Mouse (Mus musculus) heart, embryonic 11.5 days (tissue): ENCODE results near the gene Atp6v1d. TPM values are rescaled to one million over a fixed set of nuclear protein-coding genes. Genes with fewer than 3 reads are reported as not detected.

Experiments used
- ATAC-seq: fragments of 200-750 bp; cut with Nextera tagmentation; replicated peaks from 2 replicates; pipeline ENCODE4 v1.8.0; 2017; ENCODE audit warnings: moderate library complexity; ENCODE audit not compliant: insufficient number of reproducible peaks, low FRiP score, low TSS enrichment
- H3K27ac ChIP-seq: fragments of 300-500 bp; sonication (generic); 2 replicates; pipeline ENCODE4 v1.5.1; 2014; ENCODE audit warnings: mild to moderate bottlenecking, low read depth, low read length
- H3K27me3 ChIP-seq: fragments of 300-500 bp; sonication (generic); 2 replicates; pipeline ENCODE4 v1.6.1; 2014; ENCODE audit warnings: mild to moderate bottlenecking, low read length, mixed read lengths; ENCODE audit not compliant: control insufficient read depth, insufficient read depth
- H3K36me3 ChIP-seq: fragments of 300-500 bp; sonication (generic); 2 replicates; pipeline ENCODE4 v1.6.1; 2014; ENCODE audit warnings: mild to moderate bottlenecking, low read length, moderate library complexity, mixed read lengths; ENCODE audit not compliant: control insufficient read depth, insufficient read depth
- H3K4me1 ChIP-seq: fragments of 300-500 bp; sonication (generic); 2 replicates; pipeline ENCODE4 v1.6.1; 2014; ENCODE audit warnings: low read length; ENCODE audit not compliant: control insufficient read depth, insufficient read depth
- H3K4me2 ChIP-seq: fragments of 300-500 bp; sonication (generic); 2 replicates; pipeline ENCODE4 v1.6.1; 2014; ENCODE audit warnings: mild to moderate bottlenecking, moderate library complexity
- H3K4me3 ChIP-seq: fragments of 300-500 bp; sonication (generic); 2 replicates; pipeline ENCODE4 v1.5.1; 2014; ENCODE audit warnings: low read depth, low read length
- H3K9ac ChIP-seq: fragments of 300-500 bp; sonication (generic); 2 replicates; pipeline ENCODE4 v1.6.1; 2014; ENCODE audit warnings: mild to moderate bottlenecking, low read depth, low read length, moderate library complexity
- H3K9me3 ChIP-seq: fragments of 300-500 bp; sonication (generic); replicated peaks from 2 replicates; pipeline ENCODE4 v1.6.1; 2016; ENCODE audit warnings: low read length; ENCODE audit not compliant: control insufficient read depth
- WGBS: fragments of 180-500 bp; shearing (Covaris S2); extraction: QIAGEN DNeasy Blood & Tissue Kit; methylation state at CpG from one replicate; pipeline ENCODE4 v1.1.7; 2014; ENCODE audit not compliant: insufficient replicate concordance; 5-methylcytosine and 5-hydroxymethylcytosine counted together
- polyA plus RNA-seq: library from polyadenylated mRNA; unstranded; fragments of >200 nt; fragmentation: Nextera tagmentation; extraction: Ambion mirVana; gene quantifications from 2 replicates; pipeline ENCODE4 v1.2.1, GENCODE M21; 2014

Gene Atp6v1d
- polyA plus RNA-seq, 1 experiment from 2014 or later, result 94.7 TPM

GRCm38 (mm10) chr12:78891149-78891548 is 29.7 kb upstream of the Atp6v1d start:
- Histone ChIP-seq H3K27me3 (no peaks in the 10 kb centered on the region), H3K27ac (no peak overlapping the region), H3K9me3 (no peaks in the 10 kb centered on the region), H3K36me3 (0 out of 2 replicates have a peak, but pooled peaks cover under 1% of the 10 kb centered on the region), H3K4me3 (no peak overlapping the region), H3K9ac (no peak overlapping the region), H3K4me1 (no peaks in the 10 kb centered on the region), H3K4me2 (no peak overlapping the region)
- ATAC-seq, result no peak
- WGBS, result 82% methylated on average over 2 of the region's 2 CpGs

DNA sequence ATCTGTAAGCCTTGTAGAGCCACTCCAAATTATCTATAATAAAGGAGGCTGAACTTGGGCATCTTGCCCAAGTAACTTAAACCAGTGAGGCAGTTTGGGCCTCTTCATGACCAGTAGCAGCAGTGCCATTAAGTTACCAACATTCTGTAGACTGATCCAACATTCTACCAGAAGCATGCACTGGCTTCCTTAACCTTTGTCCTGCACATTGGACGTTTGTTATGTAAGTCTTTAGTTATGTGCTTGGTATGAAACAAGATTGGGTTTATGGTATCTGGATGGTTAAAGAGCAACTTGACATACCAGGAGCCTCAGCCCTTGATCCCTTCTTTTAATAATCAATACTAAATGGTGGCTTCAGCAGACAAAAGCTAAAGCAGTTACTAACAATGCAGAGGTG is 28.6 kb upstream of the Atp6v1d start:
- H3K9ac ChIP-seq, result no peak overlapping the region
- no peak overlapping the region for H3K4me3 ChIP-seq
- H3K9me3 ChIP-seq, result no peaks in the 10 kb centered on the region
- ATAC-seq, result no peak
- no peaks in the 10 kb centered on the region for H3K4me1 ChIP-seq
- 44% methylated on average over 1 of the region's 1 CpGs for WGBS
- H3K27me3 ChIP-seq, result no peaks in the 10 kb centered on the region
- no peak overlapping the region for H3K27ac ChIP-seq
- H3K4me2 ChIP-seq, result no peak overlapping the region
- H3K36me3 ChIP-seq, result 0 out of 2 replicates have a peak, but pooled peaks cover 3% of the 10 kb centered on the region

DNA sequence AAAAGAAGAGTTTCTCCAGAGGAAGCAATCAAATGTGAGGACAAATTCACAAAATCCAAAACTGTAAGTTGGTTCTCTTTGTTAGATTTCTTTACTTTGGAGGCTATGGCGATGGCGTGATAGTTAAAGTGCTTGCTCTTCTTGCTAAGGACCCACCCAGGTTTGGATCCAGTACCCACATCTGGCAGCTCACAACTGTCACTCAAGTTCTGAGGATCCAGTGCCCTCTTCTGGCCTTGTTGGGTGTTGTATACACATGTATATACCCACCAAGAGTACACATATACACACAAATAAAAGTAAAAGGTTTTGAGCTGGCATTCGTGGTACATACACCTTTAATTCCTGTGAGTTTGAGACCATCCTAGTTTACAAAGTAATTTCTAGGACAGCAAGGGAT is 13.1 kb upstream of the Atp6v1d start:
- no peaks in the 10 kb centered on the region for H3K9me3 ChIP-seq
- no peak for ATAC-seq
- H3K4me1 ChIP-seq, result no peaks in the 10 kb centered on the region
- H3K9ac ChIP-seq, result no peak overlapping the region
- peaks cover 13% of the 10 kb centered on the region; the same call in 1 of the 2 replicates for H3K36me3 ChIP-seq
- H3K27me3 ChIP-seq, result no peaks in the 10 kb centered on the region
- H3K4me3 ChIP-seq, result no peak overlapping the region
- H3K27ac ChIP-seq, result no peak overlapping the region
- WGBS, result 89% methylated on average over 3 of the region's 3 CpGs
- H3K4me2 ChIP-seq, result no peak overlapping the region

DNA sequence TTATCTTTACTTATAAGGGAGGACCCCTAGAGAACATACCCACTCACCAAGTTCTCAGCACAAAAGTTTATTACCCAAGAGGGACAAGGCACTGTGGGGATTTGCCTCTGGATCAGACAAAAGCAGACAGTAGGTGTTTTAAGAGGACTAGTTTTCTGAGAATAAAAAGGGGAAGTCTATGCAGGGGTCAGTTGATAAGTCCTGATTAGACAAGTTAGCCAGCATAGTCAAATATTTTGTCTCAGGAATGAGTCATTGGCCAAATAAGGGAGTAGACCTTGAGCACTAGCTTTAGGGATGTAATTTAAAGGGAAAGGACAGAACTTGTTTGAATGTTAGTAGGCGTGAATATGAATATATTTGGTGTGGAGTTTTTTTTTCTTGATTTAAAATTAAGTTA is 6.7 kb upstream of the Atp6v1d start:
- H3K4me1 ChIP-seq, result peaks cover 2% of the 10 kb centered on the region; the same call in 1 of the 2 replicates
- peaks cover 7% of the 10 kb centered on the region; the same call in 1 of the 2 replicates for H3K36me3 ChIP-seq
- ATAC-seq, result no peak
- H3K9ac ChIP-seq, result no peak overlapping the region
- WGBS, result 81% methylated on average over 1 of the region's 1 CpGs
- H3K27ac ChIP-seq, result no peak overlapping the region
- no peaks in the 10 kb centered on the region for H3K9me3 ChIP-seq
- H3K4me3 ChIP-seq, result no peak overlapping the region
- H3K4me2 ChIP-seq, result no peak overlapping the region
- H3K27me3 ChIP-seq, result no peaks in the 10 kb centered on the region

DNA sequence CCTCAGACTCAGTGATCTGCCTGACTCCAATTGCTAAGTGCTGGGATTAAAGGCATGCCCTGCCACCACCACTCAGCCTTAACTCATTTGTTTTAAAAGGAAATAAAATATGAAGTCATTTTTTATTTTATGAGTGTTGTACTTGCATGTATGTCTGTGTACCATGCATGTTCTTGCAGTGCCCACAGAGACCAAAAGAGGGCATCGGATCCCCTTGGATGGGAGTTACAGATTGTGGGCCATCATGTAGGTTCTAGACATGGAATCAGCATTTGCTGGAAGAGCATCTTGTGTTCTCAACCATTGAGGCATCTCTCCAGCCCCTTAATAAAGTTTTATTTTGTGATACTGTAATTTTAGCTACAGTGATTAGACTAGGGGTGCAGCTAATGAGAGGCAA is 4.0 kb upstream of the Atp6v1d start:
- Histone ChIP-seq H3K9ac (no peak overlapping the region), H3K4me1 (peaks cover 9% of the 10 kb centered on the region; the same call in 1 of the 2 replicates), H3K27me3 (no peaks in the 10 kb centered on the region), H3K9me3 (no peaks in the 10 kb centered on the region), H3K4me2 (no peak overlapping the region), H3K4me3 (no peak overlapping the region), H3K27ac (no peak overlapping the region), H3K36me3 (peaks cover 7% of the 10 kb centered on the region; the same call in 1 of the 2 replicates)
- 97% methylated on average over 1 of the region's 1 CpGs for WGBS
- ATAC-seq, result no peak

DNA sequence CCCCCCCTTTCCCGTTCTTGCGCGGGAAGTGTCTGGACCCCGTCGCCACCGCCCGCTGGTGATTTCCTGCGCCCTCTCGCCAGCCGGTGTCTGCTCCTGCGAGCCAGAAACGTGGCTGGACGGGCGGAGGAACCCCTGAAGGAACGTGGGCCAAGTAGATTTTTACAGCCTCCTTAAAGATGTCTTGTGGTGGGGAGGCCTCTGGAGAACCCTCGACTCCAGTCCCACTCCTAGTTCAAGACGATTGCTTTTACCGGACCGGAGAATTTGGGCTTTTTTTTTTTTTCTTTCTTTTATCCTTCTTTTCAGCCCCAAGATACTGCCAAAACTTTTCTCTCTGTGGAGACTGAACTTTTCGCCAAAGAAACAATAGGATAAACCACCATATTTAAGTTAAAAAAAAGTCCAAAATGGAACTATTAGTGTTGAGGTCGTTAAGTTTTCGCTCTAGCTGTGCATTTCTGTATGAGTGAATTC is 854 bp upstream of the Atp6v1d start:
- peak overlapping the region; percentile 90 for H3K4me3 ChIP-seq
- ATAC-seq, result peak; percentile 55
- H3K27me3 ChIP-seq, result no peaks in the 10 kb centered on the region
- H3K36me3 ChIP-seq, result 0 out of 2 replicates have a peak, but pooled peaks cover 2% of the 10 kb centered on the region
- peak overlapping the region; percentile 95 for H3K9ac ChIP-seq
- peak overlapping the region; percentile 91 for H3K27ac ChIP-seq
- under 1% methylated on average over 22 of the region's 22 CpGs for whole genome bisulfite sequencing
- peaks cover 17% of the 10 kb centered on the region for H3K4me1 ChIP-seq
- peak overlapping the region; percentile 77 for H3K4me2 ChIP-seq
- H3K9me3 ChIP-seq, result no peaks in the 10 kb centered on the region

DNA sequence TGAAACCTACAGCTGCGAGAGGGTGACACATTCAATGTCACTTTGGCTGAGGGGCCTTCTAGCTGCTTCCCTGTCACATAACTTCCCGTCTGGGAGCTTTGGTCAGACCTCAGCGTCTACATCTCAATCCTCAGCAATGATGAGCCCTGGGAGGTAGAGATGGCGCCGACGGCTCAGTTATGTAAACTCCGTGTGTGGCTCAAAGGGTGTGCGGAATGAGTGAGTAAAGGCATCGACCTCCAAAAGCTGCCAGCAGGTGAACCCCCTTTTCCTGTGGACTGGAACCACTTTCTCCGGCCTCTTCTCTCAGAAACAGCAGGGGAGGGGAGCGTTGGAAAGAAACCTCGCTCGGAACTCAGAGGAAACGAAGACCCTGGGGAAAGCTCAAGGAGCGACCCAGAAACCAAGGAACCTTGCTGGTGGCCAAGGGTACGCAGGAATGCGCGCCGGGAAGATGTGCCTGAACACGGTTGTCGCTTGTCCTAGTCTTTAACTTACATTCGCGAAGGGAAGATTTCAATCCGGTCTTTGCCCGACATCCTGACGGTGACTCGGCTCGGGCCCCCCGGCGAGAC is 430 bp downstream of the Atp6v1d start:
- Histone ChIP-seq H3K4me2 (peak overlapping the region; percentile 77), H3K4me3 (peak overlapping the region; percentile 90), H3K27ac (peak overlapping the region; percentile 36; the same call in 1 of the 2 replicates), H3K9ac (peak overlapping the region; percentile 70), H3K36me3 (0 out of 2 replicates have a peak, but pooled peaks cover 2% of the 10 kb centered on the region), H3K4me1 (peaks cover 17% of the 10 kb centered on the region), H3K27me3 (no peaks in the 10 kb centered on the region), H3K9me3 (no peaks in the 10 kb centered on the region)
- WGBS, result under 1% methylated on average over 30 of the region's 30 CpGs
- no peak for ATAC-seq

GRCm38 (mm10) chr12:78848246-78848645 is 13.2 kb downstream of the Atp6v1d start:
- 90% methylated on average over 4 of the region's 4 CpGs for WGBS
- H3K4me3 ChIP-seq, result no peak overlapping the region
- ATAC-seq, result no peak
- H3K27ac ChIP-seq, result no peak overlapping the region
- no peak overlapping the region for H3K4me2 ChIP-seq
- H3K27me3 ChIP-seq, result no peaks in the 10 kb centered on the region
- H3K9ac ChIP-seq, result no peak overlapping the region
- no peaks in the 10 kb centered on the region for H3K4me1 ChIP-seq
- no peaks in the 10 kb centered on the region for H3K9me3 ChIP-seq
- H3K36me3 ChIP-seq, result peaks cover 11% of the 10 kb centered on the region

- Histone ChIP-seq H3K27me3 (no peaks in the 10 kb centered on the region), H3K9ac (no peak overlapping the region), H3K4me1 (no peaks in the 10 kb centered on the region), H3K9me3 (no peaks in the 10 kb centered on the region), H3K4me3 (no peak overlapping the region), H3K36me3 (peaks cover 11% of the 10 kb centered on the region), H3K27ac (no peak overlapping the region), H3K4me2 (no peak overlapping the region)
- 90% methylated on average over 1 of the region's 1 CpGs for WGBS
- no peak for ATAC-seq
Measured at GRCm38 (mm10) chr12:78842429-78842828, 19.0 kb downstream of the Atp6v1d start.
